Comparison of ENCODE assay signal across 11 mouse cellular contexts in genomic region chr14:18574130-18574721, GRCm38 (mm10).
A peak's percentile ranks its signal among the peaks of the same experiment; 100 is the strongest.
DNase-seq lines count a peak whose midpoint lies in the region; ATAC-seq and TF ChIP-seq lines count a peak whose summit lies in the region.
"Had no signal": no experiment of that assay in that cellular context is flagged by ENCODE, and none has a peak within 500 bp of the region (broad histone marks: within the 10 kb centered on the region; RNA-seq: fewer than 3 reads in every experiment).

No protein-coding gene starts in this region.

- 79% methylated on average over 10 of the region's 10 CpGs for WGBS in forebrain, embryonic 10.5 days
- WGBS in hindbrain, embryonic 10.5 days, result 85% methylated on average over 10 of the region's 10 CpGs
- WGBS in midbrain, embryonic 15.5 days, result 82% methylated on average over 10 of the region's 10 CpGs

- no peak overlapping the region for H3K4me2 ChIP-seq in midbrain, embryonic 15.5 days
- H3K4me2 ChIP-seq: liver, embryonic 15.5 days had no signal

- no peaks in the 10 kb centered on the region for H3K36me3 ChIP-seq in forebrain, embryonic 10.5 days (replicated peaks)
- H3K36me3 ChIP-seq in hindbrain, embryonic 10.5 days, result no peaks in the 10 kb centered on the region
- no peaks in the 10 kb centered on the region for H3K36me3 ChIP-seq in midbrain, embryonic 15.5 days (replicated peaks)
- H3K36me3 ChIP-seq: liver, embryonic 15.5 days had no signal

- peak; percentile 18; the same call in 1 of the 2 replicates for TF ChIP-seq CTCF in left cerebral cortex, adult 2 months (IDR thresholded peaks at IDR 0.05)

- H3K4me3 ChIP-seq in left cerebral cortex, adult 2 months, result no peak overlapping the region
- no peak overlapping the region for H3K4me3 ChIP-seq in forebrain, embryonic 10.5 days
- H3K4me3 ChIP-seq in hindbrain, embryonic 10.5 days, result no peak overlapping the region
- H3K4me3 ChIP-seq in midbrain, embryonic 15.5 days, result no peak overlapping the region
- H3K4me3 ChIP-seq: liver, embryonic 15.5 days had no signal

- H3K9ac ChIP-seq in midbrain, embryonic 15.5 days, result no peak overlapping the region
- H3K9ac ChIP-seq: liver, embryonic 15.5 days had no signal

- peaks cover 30% of the 10 kb centered on the region for H3K27me3 ChIP-seq in forebrain, embryonic 10.5 days (ENCODE audit: poor library complexity, severe bottlenecking)
- peaks cover 71% of the 10 kb centered on the region for H3K27me3 ChIP-seq in hindbrain, embryonic 10.5 days (ENCODE audit: insufficient read depth, poor library complexity, severe bottlenecking)
- H3K27me3 ChIP-seq in midbrain, embryonic 15.5 days (replicated peaks), result no peaks in the 10 kb centered on the region
- H3K27me3 ChIP-seq: liver, embryonic 15.5 days had no signal

- no peak overlapping the region for H3K27ac ChIP-seq in left cerebral cortex, adult 2 months
- peak overlapping the region; percentile 56; the same call in 1 of the 2 replicates for H3K27ac ChIP-seq in forebrain, embryonic 10.5 days
- no peak overlapping the region for H3K27ac ChIP-seq in hindbrain, embryonic 10.5 days
- no peak overlapping the region for H3K27ac ChIP-seq in midbrain, embryonic 15.5 days
- H3K27ac ChIP-seq: liver, embryonic 15.5 days had no signal

- H3K4me1 ChIP-seq in forebrain, embryonic 10.5 days, result peaks cover 29% of the 10 kb centered on the region
- H3K4me1 ChIP-seq in hindbrain, embryonic 10.5 days (replicated peaks), result peaks cover 18% of the 10 kb centered on the region
- no peaks in the 10 kb centered on the region for H3K4me1 ChIP-seq in midbrain, embryonic 15.5 days
- H3K4me1 ChIP-seq: liver, embryonic 15.5 days had no signal

- peak; percentile 60 for ATAC-seq in midbrain, embryonic 15.5 days (replicated peaks)

- intact Hi-C loops in left cerebral cortex, adult 2 months (cut with DNase I), result no loop called here

- H3K9me3 ChIP-seq in forebrain, embryonic 10.5 days, result no peaks in the 10 kb centered on the region
- no peaks in the 10 kb centered on the region for H3K9me3 ChIP-seq in hindbrain, embryonic 10.5 days
- H3K9me3 ChIP-seq in midbrain, embryonic 15.5 days, result no peaks in the 10 kb centered on the region
- H3K9me3 ChIP-seq: liver, embryonic 15.5 days had no signal

- DNase-seq in left cerebral cortex, adult 2 months (ENCODE audit: extremely low spot score in 1 of 2, low spot score in 2 of 2), result no peak
- no peak for DNase-seq in left cerebral cortex, adult 8-10 months (ENCODE audit: low spot score in 2 of 2)
- DNase-seq in forebrain, embryonic 10.5 days (ENCODE audit: extremely low spot score, low spot score), result peak; percentile 30
- peak; percentile 10 for DNase-seq in hindbrain, embryonic 10.5 days (ENCODE audit: low spot score)
- no peak for DNase-seq in adipocyte (ENCODE audit: low spot score)
- DNase-seq in right cerebral cortex, adult 2 months (ENCODE audit: low spot score in 2 of 2), result no peak
- DNase-seq in urinary bladder, postnatal 36 days (ENCODE audit: low spot score in 2 of 2), result no peak
- DNase-seq: adrenal gland, postnatal 14 days; cerebellum, adult 9-11 months had no signal

Comparison
In these comparisons a context has a peak if more than half of its experiments do, and no peak if none do; other contexts are left out.
1. DNase-seq: peak in forebrain, embryonic 10.5 days (single experiment) and hindbrain, embryonic 10.5 days (single experiment); none in left cerebral cortex, adult 2 months (0 of 2), left cerebral cortex, adult 8-10 months (0 of 2), adipocyte (single experiment), right cerebral cortex, adult 2 months (0 of 2) and urinary bladder, postnatal 36 days (0 of 2).